Mouse (Mus musculus) cerebellum, adult 2 months (tissue): Measurements from ENCODE around the gene Znrf4. TPM values are rescaled to one million over a fixed set of nuclear protein-coding genes. Genes with fewer than 3 reads are reported as not detected.

Experiments used
- DNase-seq, 2 experiments: peaks; one replicate each; pipeline ENCODE4 v3.0.0; 2021
- H3K27ac ChIP-seq: fragments of 200-500 bp; 2 replicates; pipeline ENCODE4 v1.5.1; 2012; ENCODE audit warnings: low read length, control low read depth, inconsistent platforms; ENCODE audit not compliant: insufficient read depth
- H3K27me3 ChIP-seq: fragments of 200-500 bp; 2 replicates; pipeline ENCODE4 v1.6.1; 2012; ENCODE audit warnings: inconsistent platforms, mild to moderate bottlenecking, low read length, moderate library complexity; ENCODE audit not compliant: control insufficient read depth, insufficient read depth
- H3K4me1 ChIP-seq: fragments of 200-500 bp; 2 replicates; pipeline ENCODE4 v1.6.1; 2011; ENCODE audit warnings: low read length; ENCODE audit not compliant: control insufficient read depth, insufficient read depth
- H3K4me3 ChIP-seq: fragments of 200-500 bp; replicated peaks from 2 replicates; pipeline ENCODE3; 2011; ENCODE audit warnings: mild to moderate bottlenecking, low read depth, low read length, control low read depth; ENCODE audit not compliant: insufficient read depth
- CTCF ChIP-seq: fragments of 200-500 bp; IDR thresholded peaks from 2 replicates; pipeline ENCODE4 v1.5.1; 2011; ENCODE audit warnings: low read depth, mild to moderate bottlenecking, control low read depth, low read length, moderate library complexity, borderline replicate concordance; ENCODE audit not compliant: insufficient read depth
- POLR2A ChIP-seq: fragments of 200-500 bp; IDR thresholded peaks from 2 replicates; pipeline ENCODE4 v1.6.1; 2011; ENCODE audit warnings: low read length, control low read depth, borderline replicate concordance; ENCODE audit not compliant: insufficient read depth
- WGBS: fragments of 180-500 bp; shearing (Covaris S2); methylation state at CpG from one replicate; pipeline ENCODE4 v1.1.7; 2018; 5-methylcytosine and 5-hydroxymethylcytosine counted together
- polyA plus RNA-seq: library from polyadenylated mRNA; depleted of rRNA; stranded (reverse); fragments of >200 nt; gene quantifications from 2 replicates; pipeline ENCODE4 v1.2.3, GENCODE M21; 2012

Gene Znrf4
- polyA plus RNA-seq, 1 experiment: not detected

GRCm38 (mm10) chr17:56543684-56544224, 31.5 kb upstream of the Znrf4 start:
- no peak overlapping the region for H3K27ac ChIP-seq
- H3K27me3 ChIP-seq: no peaks in the 10 kb centered on the region
- H3K4me3 ChIP-seq: no peak overlapping the region
- 97% methylated on average over 3 of the region's 3 CpGs for WGBS
- TF ChIP-seq CTCF: no peak
- no peak for TF ChIP-seq POLR2A
- peak in 1 of 2 experiments; percentile 11 for DNase-seq
- peaks cover 16% of the 10 kb centered on the region for H3K4me1 ChIP-seq

GRCm38 (mm10) chr17:56542736-56543135, 30.5 kb upstream of the Znrf4 start:
- Histone ChIP-seq H3K27ac (no peak overlapping the region), H3K27me3 (no peaks in the 10 kb centered on the region), H3K4me3 (no peak overlapping the region), H3K4me1 (peaks cover 8% of the 10 kb centered on the region)
- 52% methylated on average over 8 of the region's 8 CpGs for WGBS
- peak in 1 of 2 experiments; percentile 4 for DNase-seq
- TF ChIP-seq POLR2A: no peak
- TF ChIP-seq CTCF: no peak

GRCm38 (mm10) chr17:56540562-56540975, 28.3 kb upstream of the Znrf4 start:
- WGBS: 79% methylated on average over 6 of the region's 6 CpGs
- H3K4me1 ChIP-seq: 0 out of 2 replicates have a peak, but pooled peaks cover 3% of the 10 kb centered on the region
- H3K4me3 ChIP-seq: no peak overlapping the region
- no peaks in the 10 kb centered on the region for H3K27me3 ChIP-seq
- DNase-seq: peak in 1 of 2 experiments; percentile 5
- H3K27ac ChIP-seq: no peak overlapping the region
- no peak for TF ChIP-seq POLR2A
- no peak for TF ChIP-seq CTCF

- 0 out of 2 replicates have a peak, but pooled peaks cover 3% of the 10 kb centered on the region for H3K4me1 ChIP-seq
- TF ChIP-seq CTCF: no peak
- TF ChIP-seq POLR2A: no peak
- no peak overlapping the region for H3K27ac ChIP-seq
- H3K27me3 ChIP-seq: no peaks in the 10 kb centered on the region; the same call in 1 of the 2 replicates
- 51% methylated on average over 8 of the region's 8 CpGs for WGBS
- peak in 1 of 2 experiments; percentile 33 for DNase-seq
- H3K4me3 ChIP-seq: no peak overlapping the region
Measured at GRCm38 (mm10) chr17:56537912-56538311, 25.7 kb upstream of the Znrf4 start.

GRCm38 (mm10) chr17:56536874-56537273, 24.6 kb upstream of the Znrf4 start:
- H3K4me1 ChIP-seq: 0 out of 2 replicates have a peak, but pooled peaks cover 3% of the 10 kb centered on the region
- no peaks in the 10 kb centered on the region; the same call in 1 of the 2 replicates for H3K27me3 ChIP-seq
- TF ChIP-seq POLR2A (no peak), CTCF (no peak)
- 52% methylated on average over 3 of the region's 3 CpGs for WGBS
- no peak overlapping the region for H3K27ac ChIP-seq
- H3K4me3 ChIP-seq: no peak overlapping the region
- peak in 1 of 2 experiments; percentile 6 for DNase-seq

GRCm38 (mm10) chr17:56536192-56536591, 24.0 kb upstream of the Znrf4 start:
- Histone ChIP-seq H3K27ac (no peak overlapping the region), H3K4me1 (0 out of 2 replicates have a peak, but pooled peaks cover 3% of the 10 kb centered on the region), H3K27me3 (no peaks in the 10 kb centered on the region; the same call in 1 of the 2 replicates), H3K4me3 (no peak overlapping the region)
- WGBS: 31% methylated on average over 14 of the region's 14 CpGs
- peak; percentile 36 to 53 for DNase-seq
- TF ChIP-seq CTCF: no peak
- TF ChIP-seq POLR2A: no peak

GRCm38 (mm10) chr17:56524943-56525342, 12.7 kb upstream of the Znrf4 start:
- H3K4me3 ChIP-seq: no peak overlapping the region
- no peaks in the 10 kb centered on the region for H3K27me3 ChIP-seq
- TF ChIP-seq CTCF: no peak
- no peaks in the 10 kb centered on the region for H3K4me1 ChIP-seq
- DNase-seq: no peak
- 89% methylated on average over 4 of the region's 4 CpGs for WGBS
- H3K27ac ChIP-seq: no peak overlapping the region

GRCm38 (mm10) chr17:56522744-56523143, 10.5 kb upstream of the Znrf4 start:
- no peak overlapping the region for H3K27ac ChIP-seq
- TF ChIP-seq POLR2A (no peak), CTCF (no peak)
- H3K4me1 ChIP-seq: no peaks in the 10 kb centered on the region
- H3K27me3 ChIP-seq: no peaks in the 10 kb centered on the region
- DNase-seq: no peak
- WGBS: 43% methylated on average over 1 of the region's 1 CpGs
- H3K4me3 ChIP-seq: no peak overlapping the region
